Mouse (Mus musculus) neural tube, embryonic 12.5 days (tissue): ENCODE results near the gene Gtf2i. TPM values are rescaled to one million over a fixed set of nuclear protein-coding genes. Genes with fewer than 3 reads are reported as not detected.
"Not testable (repeated sequence)": the region's sequence is repeated elsewhere in the genome, so short reads cannot be mapped to it uniquely, and the experiment has no call there.

Experiments used
- ATAC-seq: fragments of 200-750 bp; cut with Nextera tagmentation; 2 replicates; pipeline ENCODE4 v1.8.0; 2017; ENCODE audit warnings: low read depth, mild to moderate bottlenecking, moderate TSS enrichment, moderate library complexity; ENCODE audit not compliant: low FRiP score
- H3K27ac ChIP-seq: fragments of 300-500 bp; sonication (generic); 2 replicates; pipeline ENCODE4 v1.5.1; 2016
- H3K27me3 ChIP-seq: fragments of 300-500 bp; sonication (generic); replicated peaks from 2 replicates; pipeline ENCODE4 v1.6.1; 2016; ENCODE audit warnings: mild to moderate bottlenecking
- H3K36me3 ChIP-seq: fragments of 300-500 bp; sonication (generic); 2 replicates; pipeline ENCODE4 v1.6.1; 2016; ENCODE audit warnings: mild to moderate bottlenecking
- H3K4me1 ChIP-seq: fragments of 300-500 bp; sonication (generic); 2 replicates; pipeline ENCODE4 v1.6.1; 2016
- H3K4me2 ChIP-seq: fragments of 300-500 bp; sonication (generic); replicated peaks from 2 replicates; pipeline ENCODE4 v1.6.1; 2016; ENCODE audit warnings: mild to moderate bottlenecking
- H3K4me3 ChIP-seq: fragments of 300-500 bp; sonication (generic); 2 replicates; pipeline ENCODE4 v1.5.1; 2016
- H3K9ac ChIP-seq: fragments of 300-500 bp; sonication (generic); 2 replicates; pipeline ENCODE4 v1.6.1; 2016; ENCODE audit warnings: mild to moderate bottlenecking
- H3K9me3 ChIP-seq: fragments of 300-500 bp; sonication (generic); 2 replicates; pipeline ENCODE4 v1.6.1; 2016; ENCODE audit warnings: mild to moderate bottlenecking
- WGBS: fragments of 180-500 bp; shearing (Covaris S2); methylation state at CpG from one replicate; pipeline ENCODE4 v1.1.7; 2016; 5-methylcytosine and 5-hydroxymethylcytosine counted together
- polyA plus RNA-seq: library from polyadenylated mRNA; unstranded; fragments of >200 nt; fragmentation: Nextera tagmentation; extraction: Ambion mirVana; gene quantifications from 2 replicates; pipeline ENCODE4 v1.2.1, GENCODE M21; 2016

The Gtf2i gene
- polyA plus RNA-seq, 1 experiment from 2014 or later = 214 TPM

GRCm38 (mm10) chr5:134341321-134341720, 26.8 kb upstream of the Gtf2i start:
- Histone ChIP-seq H3K27ac (no peak overlapping the region), H3K9ac (no peak overlapping the region), H3K4me3 (no peak overlapping the region), H3K36me3 (no peaks in the 10 kb centered on the region), H3K4me2 (no peak overlapping the region), H3K9me3 (no peaks in the 10 kb centered on the region), H3K27me3 (no peaks in the 10 kb centered on the region), H3K4me1 (no peaks in the 10 kb centered on the region)
- WGBS = 75% methylated on average over 10 of the region's 10 CpGs
- ATAC-seq = no peak

DNA sequence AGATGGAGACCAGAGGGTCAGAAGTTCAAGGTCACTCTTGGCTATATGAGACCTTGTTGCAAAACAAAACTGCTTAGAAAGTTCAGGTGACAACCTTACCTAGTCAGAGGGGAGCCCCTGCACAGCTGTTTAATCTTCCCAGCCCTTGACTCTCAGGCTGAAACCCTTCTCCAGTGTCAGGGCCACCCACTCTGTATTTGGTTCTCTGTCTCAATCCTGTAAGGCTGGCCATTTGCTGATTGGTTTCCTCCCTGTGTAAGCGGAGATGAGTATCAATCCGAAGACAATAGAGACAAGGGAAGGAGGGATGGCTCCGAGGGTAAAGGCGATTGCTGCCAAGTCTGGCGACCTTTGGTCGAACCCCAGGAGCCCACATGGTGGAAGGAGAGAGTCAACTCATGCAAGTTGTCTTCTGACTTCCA, 25.6 kb upstream of the Gtf2i start:
- Histone ChIP-seq H3K9ac (no peak overlapping the region), H3K4me3 (no peak overlapping the region), H3K4me2 (no peak overlapping the region), H3K36me3 (no peaks in the 10 kb centered on the region), H3K27me3 (no peaks in the 10 kb centered on the region), H3K9me3 (no peaks in the 10 kb centered on the region), H3K27ac (no peak overlapping the region), H3K4me1 (no peaks in the 10 kb centered on the region)
- WGBS = 19% methylated on average over 6 of the region's 6 CpGs
- ATAC-seq = no peak

DNA sequence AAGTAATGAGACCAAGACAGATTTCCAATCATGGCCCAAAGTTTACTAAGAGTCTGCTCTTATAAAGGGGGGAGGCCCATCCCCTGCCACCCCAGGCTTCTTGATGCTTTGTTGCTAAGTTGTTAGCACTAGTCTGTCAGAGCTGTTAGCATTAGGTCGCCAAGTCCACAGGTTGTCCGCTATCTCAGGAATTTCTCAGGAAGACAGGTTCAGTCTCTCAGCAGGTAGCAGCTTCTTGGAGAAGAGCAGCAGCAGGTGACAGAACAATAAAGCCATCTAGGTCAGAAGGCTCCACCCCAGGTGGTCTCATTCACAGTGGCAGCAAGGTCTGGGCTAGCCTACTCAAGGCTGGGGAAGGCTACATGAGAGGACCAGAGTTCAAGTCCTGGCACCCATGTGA, 22.5 kb upstream of the Gtf2i start:
- H3K27ac ChIP-seq, H3K36me3 ChIP-seq, H3K9me3 ChIP-seq, H3K4me2 ChIP-seq, H3K27me3 ChIP-seq, H3K4me3 ChIP-seq, ATAC-seq, H3K9ac ChIP-seq, H3K4me1 ChIP-seq: not testable (repeated sequence)
- 63% methylated on average over 2 of the region's 2 CpGs for WGBS

DNA sequence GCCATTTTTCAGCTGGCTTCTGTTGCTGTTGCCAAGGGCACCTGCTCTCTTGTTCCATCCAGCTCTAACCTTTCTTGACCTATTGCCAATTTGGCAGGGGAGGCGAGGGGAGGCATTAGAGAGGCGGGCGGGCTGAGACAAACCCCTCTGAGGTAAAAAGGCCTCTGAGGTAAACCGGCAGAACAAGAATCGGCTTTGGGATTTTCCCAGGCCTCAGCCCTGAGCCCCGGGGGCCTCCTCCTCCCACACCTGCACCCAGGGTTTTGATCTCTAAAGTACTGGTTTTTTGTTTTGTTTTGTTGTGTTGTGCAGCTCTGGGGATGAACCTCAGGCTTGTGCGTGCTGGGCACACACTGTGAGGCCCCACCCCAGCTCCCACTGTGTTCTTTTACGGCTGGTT, 18.2 kb upstream of the Gtf2i start:
- Histone ChIP-seq H3K9ac (no peak overlapping the region), H3K9me3 (no peaks in the 10 kb centered on the region), H3K4me3 (no peak overlapping the region), H3K27ac (no peak overlapping the region), H3K4me2 (no peak overlapping the region), H3K27me3 (no peaks in the 10 kb centered on the region), H3K36me3 (no peaks in the 10 kb centered on the region), H3K4me1 (peaks cover 4% of the 10 kb centered on the region; the same call in 1 of the 2 replicates)
- WGBS = 47% methylated on average over 8 of the region's 8 CpGs
- no peak for ATAC-seq

DNA sequence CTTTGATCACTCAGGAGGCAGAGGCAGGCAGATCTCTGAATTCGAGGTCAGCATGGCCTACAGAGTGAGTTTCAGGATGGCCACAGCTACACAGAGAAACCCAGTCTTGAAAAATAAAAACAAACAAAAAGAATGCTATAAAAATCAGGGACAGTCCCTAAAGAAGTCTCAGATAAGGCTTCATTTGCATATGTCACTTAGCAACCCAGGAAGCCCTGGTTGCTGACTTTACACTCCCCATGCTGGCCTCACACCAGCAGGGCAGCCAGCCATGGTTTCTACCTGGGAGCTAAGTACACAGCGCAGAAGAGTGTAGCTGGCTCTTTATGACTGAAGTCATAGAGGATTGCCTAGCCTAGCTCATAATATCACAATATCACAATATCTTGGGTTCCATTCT, 15.5 kb upstream of the Gtf2i start:
- Histone ChIP-seq H3K27ac (no peak overlapping the region), H3K9ac (no peak overlapping the region), H3K27me3 (no peaks in the 10 kb centered on the region), H3K9me3 (no peaks in the 10 kb centered on the region), H3K4me3 (no peak overlapping the region), H3K4me1 (peaks cover 4% of the 10 kb centered on the region; the same call in 1 of the 2 replicates), H3K36me3 (no peaks in the 10 kb centered on the region), H3K4me2 (no peak overlapping the region)
- no peak for ATAC-seq
- 88% methylated on average over 2 of the region's 2 CpGs for WGBS

DNA sequence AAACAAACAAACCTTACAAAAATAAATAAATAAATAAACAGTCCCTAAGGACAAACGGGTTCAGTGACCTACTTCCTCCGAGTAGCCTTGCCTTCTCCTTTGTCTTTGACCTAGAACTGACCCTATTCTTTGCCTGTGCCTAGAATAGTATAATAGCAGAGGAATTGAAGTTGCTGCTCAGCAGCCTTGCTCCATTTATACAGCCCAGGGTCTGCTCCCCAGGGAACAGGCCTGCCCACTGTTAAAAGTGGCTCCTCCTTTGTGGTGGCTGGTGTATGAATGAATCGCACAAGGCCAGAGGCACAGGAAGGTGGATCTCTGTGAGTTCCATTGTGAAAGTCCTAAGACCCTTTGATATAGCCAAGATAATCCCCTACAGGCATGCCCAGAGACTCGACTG, 14.8 kb upstream of the Gtf2i start:
- Histone ChIP-seq H3K4me1 (peaks cover 4% of the 10 kb centered on the region; the same call in 1 of the 2 replicates), H3K27ac (no peak overlapping the region), H3K9me3 (no peaks in the 10 kb centered on the region), H3K4me3 (no peak overlapping the region), H3K4me2 (no peak overlapping the region), H3K27me3 (no peaks in the 10 kb centered on the region), H3K9ac (no peak overlapping the region), H3K36me3 (no peaks in the 10 kb centered on the region)
- no peak for ATAC-seq
- 19% methylated on average over 4 of the region's 4 CpGs for WGBS

- Histone ChIP-seq H3K4me3 (no peak overlapping the region), H3K9ac (no peak overlapping the region), H3K9me3 (no peaks in the 10 kb centered on the region), H3K27ac (no peak overlapping the region), H3K27me3 (no peaks in the 10 kb centered on the region), H3K36me3 (no peaks in the 10 kb centered on the region), H3K4me1 (peaks cover 4% of the 10 kb centered on the region; the same call in 1 of the 2 replicates), H3K4me2 (no peak overlapping the region)
- 90% methylated on average over 6 of the region's 6 CpGs for WGBS
- no peak for ATAC-seq
Measured at GRCm38 (mm10) chr5:134328482-134329001, 14.0 kb upstream of the Gtf2i start.

- ATAC-seq = no peak
- Histone ChIP-seq H3K36me3 (no peaks in the 10 kb centered on the region), H3K4me1 (no peaks in the 10 kb centered on the region), H3K27ac (no peak overlapping the region), H3K9ac (no peak overlapping the region), H3K4me3 (no peak overlapping the region), H3K9me3 (no peaks in the 10 kb centered on the region), H3K27me3 (no peaks in the 10 kb centered on the region), H3K4me2 (no peak overlapping the region)
- WGBS = 90% methylated on average over 13 of the region's 13 CpGs
Measured at GRCm38 (mm10) chr5:134325856-134326566, 11.5 kb upstream of the Gtf2i start.

- Histone ChIP-seq H3K4me1 (no peaks in the 10 kb centered on the region), H3K27ac (no peak overlapping the region), H3K36me3 (no peaks in the 10 kb centered on the region), H3K27me3 (no peaks in the 10 kb centered on the region), H3K9me3 (no peaks in the 10 kb centered on the region), H3K4me3 (no peak overlapping the region), H3K4me2 (no peak overlapping the region), H3K9ac (no peak overlapping the region)
- no peak for ATAC-seq
- 20% methylated on average over 2 of the region's 2 CpGs for WGBS
Measured at GRCm38 (mm10) chr5:134323869-134324268, 9.3 kb upstream of the Gtf2i start.

DNA sequence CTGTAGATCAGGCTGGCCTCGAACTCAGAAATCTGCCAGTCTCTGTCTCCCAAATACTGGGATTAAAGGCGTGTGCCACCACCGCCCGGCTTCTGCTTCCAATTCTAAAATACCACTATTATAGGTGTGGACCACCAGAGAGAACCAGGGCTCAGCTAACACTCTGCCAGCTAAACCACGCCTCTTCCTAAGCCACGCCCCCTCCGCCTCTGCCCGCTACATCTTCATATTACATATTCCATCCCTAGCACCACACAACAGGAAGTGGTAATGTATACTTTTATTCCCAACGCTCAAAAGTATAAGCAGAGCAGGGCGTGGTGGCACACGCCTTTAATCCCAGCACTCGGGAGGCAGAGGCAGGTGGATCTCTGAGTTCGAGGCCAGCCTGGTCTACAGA, 8.8 kb upstream of the Gtf2i start:
- Histone ChIP-seq H3K9me3 (no peaks in the 10 kb centered on the region), H3K9ac (no peak overlapping the region), H3K27ac (no peak overlapping the region), H3K4me2 (no peak overlapping the region), H3K36me3 (no peaks in the 10 kb centered on the region), H3K4me1 (no peaks in the 10 kb centered on the region), H3K4me3 (no peak overlapping the region), H3K27me3 (no peaks in the 10 kb centered on the region)
- ATAC-seq = no peak
- WGBS = 90% methylated on average over 13 of the region's 13 CpGs

- no peak for ATAC-seq
- Histone ChIP-seq H3K27ac (no peak overlapping the region), H3K4me2 (no peak overlapping the region), H3K36me3 (no peaks in the 10 kb centered on the region), H3K9ac (no peak overlapping the region), H3K9me3 (no peaks in the 10 kb centered on the region), H3K4me1 (no peaks in the 10 kb centered on the region), H3K4me3 (no peak overlapping the region), H3K27me3 (no peaks in the 10 kb centered on the region)
- WGBS = 89% methylated on average over 13 of the region's 13 CpGs
Measured at GRCm38 (mm10) chr5:134322355-134322754, 7.8 kb upstream of the Gtf2i start.

DNA sequence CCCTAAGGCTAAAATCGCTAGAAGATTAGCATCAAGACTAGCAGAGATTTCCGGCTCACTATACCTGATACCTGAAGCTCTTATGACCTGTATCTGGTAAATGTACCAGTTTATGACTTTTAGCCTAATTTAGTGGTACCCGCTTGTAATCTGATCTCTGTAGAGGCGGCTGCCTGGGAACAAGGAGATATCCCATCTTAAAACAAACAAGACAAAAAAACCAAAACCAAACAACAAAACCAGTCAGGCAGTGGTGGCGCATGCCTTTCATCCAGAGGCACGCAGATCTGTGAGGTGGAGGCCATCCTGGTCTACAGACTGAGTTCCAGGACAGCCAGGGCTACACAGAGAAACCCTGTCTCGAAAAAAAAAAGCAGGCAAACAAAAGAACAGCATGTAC, 7.1 kb upstream of the Gtf2i start:
- no peak overlapping the region for H3K4me3 ChIP-seq
- H3K4me1 ChIP-seq = no peaks in the 10 kb centered on the region
- H3K27me3 ChIP-seq = no peaks in the 10 kb centered on the region
- H3K36me3 ChIP-seq = no peaks in the 10 kb centered on the region
- WGBS = 82% methylated on average over 7 of the region's 7 CpGs
- no peak overlapping the region for H3K4me2 ChIP-seq
- no peaks in the 10 kb centered on the region for H3K9me3 ChIP-seq
- H3K9ac ChIP-seq = no peak overlapping the region
- ATAC-seq = no peak
- H3K27ac ChIP-seq = no peak overlapping the region

DNA sequence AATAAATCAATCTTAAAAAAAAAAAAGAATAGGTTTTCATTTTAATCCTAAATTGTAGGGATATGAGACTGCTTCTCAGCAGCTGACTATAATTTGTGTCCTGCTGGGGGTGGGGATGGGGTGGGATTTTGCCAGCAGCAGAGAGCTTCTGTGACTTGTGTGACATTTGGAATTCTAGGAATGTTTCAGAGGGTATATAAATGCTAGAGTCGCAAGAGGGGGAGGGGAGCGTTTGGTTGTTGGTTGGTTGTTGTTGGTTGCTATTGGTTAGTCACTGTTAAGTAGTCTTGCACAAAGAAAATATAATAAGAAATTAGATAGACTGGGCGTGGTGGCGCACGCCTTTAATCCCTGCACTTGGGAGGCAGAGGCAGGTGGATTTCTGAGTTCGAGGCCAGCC, 4.3 kb upstream of the Gtf2i start:
- no peak overlapping the region for H3K4me3 ChIP-seq
- ATAC-seq = no peak
- no peak overlapping the region for H3K27ac ChIP-seq
- H3K9ac ChIP-seq = no peak overlapping the region
- no peaks in the 10 kb centered on the region for H3K27me3 ChIP-seq
- 93% methylated on average over 6 of the region's 6 CpGs for WGBS
- H3K36me3 ChIP-seq = no peaks in the 10 kb centered on the region
- no peak overlapping the region for H3K4me2 ChIP-seq
- peaks cover 7% of the 10 kb centered on the region; the same call in 1 of the 2 replicates for H3K4me1 ChIP-seq
- no peaks in the 10 kb centered on the region for H3K9me3 ChIP-seq
